9 mouse cellular contexts compared by ENCODE assay signal in the genomic region with DNA sequence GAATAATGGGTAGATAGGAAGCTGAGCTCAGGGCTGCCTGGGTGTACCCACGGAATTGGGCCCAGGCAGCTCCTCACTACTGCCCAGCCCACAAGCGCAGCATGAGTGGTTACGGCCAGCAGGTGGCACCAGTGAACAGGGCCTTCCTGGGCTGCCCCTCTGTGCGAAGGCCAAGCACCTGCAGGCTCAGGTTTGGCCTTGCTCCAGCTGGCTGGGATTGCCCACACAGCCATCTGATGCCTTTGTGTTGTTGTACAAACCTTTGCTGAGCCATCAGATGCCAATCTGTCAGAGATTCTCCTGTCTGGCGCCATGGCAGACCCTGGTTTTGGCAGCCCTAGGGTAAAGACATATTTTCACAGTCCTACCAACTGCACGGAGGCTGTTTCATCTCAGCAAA. TPM values are rescaled to one million over a fixed set of nuclear protein-coding genes. Genes with fewer than 3 reads are reported as not detected.
DNase-seq lines count a peak whose midpoint lies in the region; ATAC-seq and TF ChIP-seq lines count a peak whose summit lies in the region.
"Had no signal": no experiment of that assay in that cellular context is flagged by ENCODE, and none has a peak within 500 bp of the region (broad histone marks: within the 10 kb centered on the region; RNA-seq: fewer than 3 reads in every experiment).

No protein-coding gene starts in this region.

- no peak overlapping the region for H3K9ac ChIP-seq in embryonic facial prominence, embryonic 13.5 days
- H3K9ac ChIP-seq in heart, embryonic 15.5 days: no peak overlapping the region
- H3K9ac ChIP-seq: limb, embryonic 12.5 days had no signal

- no peak for TF ChIP-seq POLR2A in lung, adult 2 months (IDR thresholded peaks at IDR 0.05; ENCODE audit: borderline replicate concordance, extremely low read depth, low read depth, low read length)
- no peak for TF ChIP-seq POLR2A in olfactory bulb, adult 2 months (IDR thresholded peaks at IDR 0.05; ENCODE audit: insufficient read depth, low read depth, low read length)

- DNase-seq in ES-CJ7 (ENCODE audit: low read depth, low spot score): peak; percentile 88
- peak; percentile 99 for DNase-seq in brain, adult 2 months (ENCODE audit: low read depth, low spot score)
- DNase-seq in kidney, postnatal 10 days: peak; percentile 90
- peak; percentile 68 for DNase-seq in lung, adult 2 months
- peak; percentile 79 for DNase-seq in thymus, postnatal 0 days (ENCODE audit: low spot score)

- TF ChIP-seq CTCF in lung, adult 2 months (IDR thresholded peaks at IDR 0.05; ENCODE audit: insufficient read depth, low read length): peak; percentile 81
- peak; percentile 88 for TF ChIP-seq CTCF in olfactory bulb, adult 2 months (IDR thresholded peaks at IDR 0.05; ENCODE audit: insufficient read depth, low read depth, low read length)

- H3K36me3 ChIP-seq in embryonic facial prominence, embryonic 13.5 days: no peaks in the 10 kb centered on the region
- peaks cover 18% of the 10 kb centered on the region; the same call in 1 of the 2 replicates for H3K36me3 ChIP-seq in heart, embryonic 15.5 days
- H3K36me3 ChIP-seq: limb, embryonic 12.5 days had no signal

- H3K4me1 ChIP-seq in embryonic facial prominence, embryonic 13.5 days: peaks cover 3% of the 10 kb centered on the region; the same call in 1 of the 2 replicates
- peaks cover 13% of the 10 kb centered on the region for H3K4me1 ChIP-seq in heart, embryonic 15.5 days (replicated peaks)
- H3K4me1 ChIP-seq in lung, adult 2 months (ENCODE audit: control insufficient read depth, insufficient read depth, low read length): peaks cover 11% of the 10 kb centered on the region; the same call in 1 of the 2 replicates
- H3K4me1 ChIP-seq in olfactory bulb, adult 2 months (ENCODE audit: control insufficient read depth, insufficient read depth, low read length): peaks cover 17% of the 10 kb centered on the region
- H3K4me1 ChIP-seq: limb, embryonic 12.5 days had no signal

- H3K4me2 ChIP-seq in embryonic facial prominence, embryonic 13.5 days: no peak overlapping the region
- H3K4me2 ChIP-seq in heart, embryonic 15.5 days: no peak overlapping the region
- H3K4me2 ChIP-seq: limb, embryonic 12.5 days had no signal

- H3K4me3 ChIP-seq in embryonic facial prominence, embryonic 13.5 days: no peak overlapping the region
- H3K4me3 ChIP-seq in heart, embryonic 15.5 days: no peak overlapping the region
- no peak overlapping the region for H3K4me3 ChIP-seq in lung, adult 2 months (replicated peaks; ENCODE audit: extremely low read depth, low read depth, low read length)
- no peak overlapping the region for H3K4me3 ChIP-seq in olfactory bulb, adult 2 months (ENCODE audit: insufficient read depth, low read depth, low read length)
- H3K4me3 ChIP-seq: limb, embryonic 12.5 days had no signal

- ATAC-seq in embryonic facial prominence, embryonic 13.5 days (ENCODE audit: insufficient number of reproducible peaks, insufficient read depth, low FRiP score, low TSS enrichment, low read depth): peak; percentile 80
- peak; percentile 65 for ATAC-seq in heart, embryonic 15.5 days (replicated peaks; ENCODE audit: insufficient number of reproducible peaks, insufficient read depth, low FRiP score, low read depth)

- WGBS in embryonic facial prominence, embryonic 13.5 days: 23% methylated on average over 6 of the region's 6 CpGs
- 29% methylated on average over 6 of the region's 6 CpGs for WGBS in heart, embryonic 15.5 days
- WGBS in lung, adult 2 months: 27% methylated on average over 6 of the region's 6 CpGs
- WGBS in olfactory bulb, adult 2 months: 24% methylated on average over 6 of the region's 6 CpGs

- no peak overlapping the region for H3K27ac ChIP-seq in embryonic facial prominence, embryonic 13.5 days
- H3K27ac ChIP-seq in heart, embryonic 15.5 days: no peak overlapping the region
- H3K27ac ChIP-seq in olfactory bulb, adult 2 months (ENCODE audit: insufficient read depth, low read depth, low read length): no peak overlapping the region
- H3K27ac ChIP-seq: limb, embryonic 12.5 days had no signal

- H3K9me3 ChIP-seq in embryonic facial prominence, embryonic 13.5 days: no peaks in the 10 kb centered on the region
- no peaks in the 10 kb centered on the region for H3K9me3 ChIP-seq in heart, embryonic 15.5 days (replicated peaks)
- H3K9me3 ChIP-seq: limb, embryonic 12.5 days had no signal

- H3K27me3 ChIP-seq in embryonic facial prominence, embryonic 13.5 days: no peaks in the 10 kb centered on the region
- H3K27me3 ChIP-seq in heart, embryonic 15.5 days: no peaks in the 10 kb centered on the region
- H3K27me3 ChIP-seq: limb, embryonic 12.5 days had no signal

RNA-seq across cellular contexts. Expression of gene Tm6sf1, which starts 9.4 kb away (rescaled TPM):
- 11.3 and 12.4 TPM in 2 replicates for polyA plus RNA-seq in embryonic facial prominence, embryonic 13.5 days (2015; fragmentation: Nextera tagmentation; extraction: Ambion mirVana)
- 28.2 and 33.6 TPM in 2 replicates for polyA plus RNA-seq in heart, embryonic 15.5 days (2015; fragmentation: Nextera tagmentation; extraction: Ambion mirVana)
- 74.5 and 82.3 TPM in 2 replicates for polyA plus RNA-seq in lung, adult 2 months (2012; rRNA removed)
- polyA plus RNA-seq in olfactory bulb, adult 2 months (2012; ENCODE audit: insufficient read depth, insufficient read length, low replicate concordance, missing spikeins): not detected in 2 replicates
- 85.4 and 88.0 TPM in 2 replicates for polyA plus RNA-seq in thymus, postnatal 0 days (2015; fragmentation: Nextera tagmentation; extraction: Ambion mirVana)

RNA-seq across cellular contexts. Expression of gene Gm10160, which starts 12.6 kb away (rescaled TPM):
- polyA plus RNA-seq in embryonic facial prominence, embryonic 13.5 days (2015; fragmentation: Nextera tagmentation; extraction: Ambion mirVana): not detected in 2 replicates
- not detected in 2 replicates for polyA plus RNA-seq in heart, embryonic 15.5 days (2015; fragmentation: Nextera tagmentation; extraction: Ambion mirVana)
- polyA plus RNA-seq in lung, adult 2 months (2012; rRNA removed): not detected in 2 replicates
- polyA plus RNA-seq in olfactory bulb, adult 2 months (2012; ENCODE audit: insufficient read depth, insufficient read length, low replicate concordance, missing spikeins): not detected in 2 replicates
- polyA plus RNA-seq in thymus, postnatal 0 days (2015; fragmentation: Nextera tagmentation; extraction: Ambion mirVana): not detected in 2 replicates
- polyA plus RNA-seq: limb, embryonic 12.5 days had no signal

RNA-seq across cellular contexts. Expression of gene Btbd1, which starts 38.9 kb away (rescaled TPM):
- polyA plus RNA-seq in embryonic facial prominence, embryonic 13.5 days (2015; fragmentation: Nextera tagmentation; extraction: Ambion mirVana): 53.2 and 56.6 TPM in 2 replicates
- polyA plus RNA-seq in heart, embryonic 15.5 days (2015; fragmentation: Nextera tagmentation; extraction: Ambion mirVana): 83.1 and 85.4 TPM in 2 replicates
- polyA plus RNA-seq in lung, adult 2 months (2012; rRNA removed): 27.4 and 28.7 TPM in 2 replicates
- 204 and 340 TPM in 2 replicates for polyA plus RNA-seq in olfactory bulb, adult 2 months (2012; ENCODE audit: insufficient read depth, insufficient read length, low replicate concordance, missing spikeins)
- polyA plus RNA-seq in thymus, postnatal 0 days (2015; fragmentation: Nextera tagmentation; extraction: Ambion mirVana): 71.8 and 75.0 TPM in 2 replicates

Comparison
In these comparisons a context has a peak if more than half of its experiments do, and no peak if none do; other contexts are left out.
1. RNA of gene Tm6sf1, which starts 9.4 kb away (polyA plus RNA-seq): 85.4 to 88.0 TPM in thymus, postnatal 0 days, 74.5 to 82.3 TPM in lung, adult 2 months, 28.2 to 33.6 TPM in heart, embryonic 15.5 days and 11.3 to 12.4 TPM in embryonic facial prominence, embryonic 13.5 days; not detected in olfactory bulb, adult 2 months; every median in the first group is over 10 times any median in the second.
2. Peak in every context shown above with its lines, with median percentiles within 50 percentile points of each other: DNase-seq.